Mouse (Mus musculus): ENCODE measurements at regions not wholly inside any gene's neighbourhood (a gene's known extent, or its start where the extent isn't known, plus 50 kb on each side); places are given as distances from the start of the nearest gene placed in this dataset.

DNA sequence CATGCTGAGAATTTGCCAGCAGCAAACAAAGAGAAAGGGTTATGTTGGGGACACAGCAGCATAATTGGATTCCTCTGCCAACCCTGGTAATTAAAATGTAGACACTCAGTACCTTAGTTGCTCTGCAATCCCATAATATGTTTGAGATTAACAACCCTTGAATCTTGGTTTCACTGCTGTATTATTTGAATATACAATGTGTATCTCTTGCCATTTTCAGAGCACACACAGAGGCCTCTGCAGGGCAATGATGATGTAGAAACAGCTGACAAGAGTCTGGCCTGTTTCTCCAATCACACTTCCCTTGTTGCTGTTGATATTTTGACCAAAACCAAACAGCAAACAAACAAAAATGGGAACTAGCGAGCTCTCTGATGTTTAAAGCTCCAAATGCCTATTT is 315.9 kb upstream of the Plscr5 start:
- no peak overlapping the region for H3K27ac ChIP-seq (ENCODE audit: low read length)
- no peaks in the 10 kb centered on the region for H3K9me3 ChIP-seq (ENCODE audit: low read length)
- no peak overlapping the region for H3K9ac ChIP-seq (replicated peaks; ENCODE audit: low read depth)
- DNase-seq (ENCODE audit: low spot score) = no peak
- H3K4me2 ChIP-seq (replicated peaks; ENCODE audit: low read depth, low read length) = no peak overlapping the region
- 53% methylated on average over 1 of the region's 1 CpGs for WGBS
- ATAC-seq = no peak
- H3K4me3 ChIP-seq (ENCODE audit: low read depth, low read length) = no peak overlapping the region
- H3K27me3 ChIP-seq (replicated peaks; ENCODE audit: insufficient read depth, low read length) = no peaks in the 10 kb centered on the region
- TF ChIP-seq CTCF (IDR thresholded peaks at IDR 0.05) = no peak
- no peak for TF ChIP-seq EP300 (IDR thresholded peaks at IDR 0.05)
- no peaks in the 10 kb centered on the region for H3K4me1 ChIP-seq (ENCODE audit: insufficient read depth, low read depth, low read length)
- H3K36me3 ChIP-seq (ENCODE audit: insufficient read depth, low read length) = no peaks in the 10 kb centered on the region

DNA sequence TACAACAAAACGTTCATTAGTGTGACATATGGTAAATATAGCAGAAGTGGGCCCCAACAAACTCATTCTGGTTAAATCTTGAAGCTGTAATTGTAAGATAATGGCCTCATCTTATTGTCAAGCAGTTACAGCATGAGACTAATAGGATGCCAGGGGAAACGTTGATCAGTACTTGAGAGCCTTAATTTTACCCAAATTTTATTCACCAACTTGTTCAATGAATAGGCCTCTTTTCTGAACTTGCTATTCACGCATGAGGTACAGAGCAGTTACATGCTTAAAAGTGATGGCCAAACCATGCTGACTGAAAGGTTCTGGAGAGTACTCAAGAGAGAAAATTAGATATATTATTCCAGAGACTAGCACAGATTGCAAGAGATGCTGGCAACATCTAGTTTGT is 361.2 kb upstream of the Plscr5 start:
- WGBS = 48% methylated on average over 3 of the region's 3 CpGs
- no peak for DNase-seq (ENCODE audit: low spot score)
- ATAC-seq = no peak
- no peak overlapping the region for H3K9ac ChIP-seq (replicated peaks; ENCODE audit: low read depth)
- no peak overlapping the region for H3K27ac ChIP-seq (ENCODE audit: low read length)
- TF ChIP-seq EP300 (IDR thresholded peaks at IDR 0.05) = no peak
- TF ChIP-seq CTCF (IDR thresholded peaks at IDR 0.05) = no peak
- H3K9me3 ChIP-seq (ENCODE audit: low read length) = no peaks in the 10 kb centered on the region
- H3K4me2 ChIP-seq (replicated peaks; ENCODE audit: low read depth, low read length) = no peak overlapping the region
- no peaks in the 10 kb centered on the region for H3K36me3 ChIP-seq (ENCODE audit: insufficient read depth, low read length)
- H3K4me1 ChIP-seq (ENCODE audit: insufficient read depth, low read depth, low read length) = no peaks in the 10 kb centered on the region
- no peaks in the 10 kb centered on the region for H3K27me3 ChIP-seq (replicated peaks; ENCODE audit: insufficient read depth, low read length)
- H3K4me3 ChIP-seq (ENCODE audit: low read depth, low read length) = no peak overlapping the region

DNA sequence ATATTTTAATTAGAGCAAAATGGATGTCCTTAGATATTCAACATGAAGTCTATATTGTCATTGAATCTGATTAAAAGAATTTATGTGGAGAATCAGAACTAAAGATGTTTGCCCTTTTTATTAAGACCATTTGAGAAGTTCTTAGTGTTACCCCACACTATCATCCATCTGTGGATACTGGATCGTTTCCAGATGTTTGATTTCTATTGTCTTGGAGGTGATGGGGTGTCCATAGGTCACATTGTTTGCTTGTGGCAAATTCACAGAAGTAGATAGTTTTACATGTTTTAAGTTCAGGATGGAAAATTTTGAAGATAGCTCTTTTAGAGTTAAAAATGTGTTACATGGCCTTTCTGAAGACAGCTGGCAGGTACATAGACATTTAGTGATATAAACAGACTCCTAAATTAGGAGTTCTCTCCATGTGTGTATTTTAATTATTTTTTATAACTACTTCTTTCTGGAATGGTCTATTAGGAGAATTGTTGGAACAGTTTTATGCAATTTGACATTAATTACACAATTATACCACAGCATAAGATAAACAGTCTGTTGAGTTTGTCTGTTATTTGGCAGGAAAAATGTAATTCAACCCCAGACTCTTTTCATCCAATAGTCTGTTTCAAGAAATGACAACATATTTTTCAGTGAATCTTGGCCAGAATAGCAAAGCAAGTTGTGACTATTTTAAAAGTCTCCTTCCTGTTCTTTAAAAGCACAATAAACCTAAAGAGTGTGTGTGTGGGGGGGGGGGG is 368.8 kb upstream of the Plscr5 start:
- H3K9ac ChIP-seq (replicated peaks; ENCODE audit: low read depth) = no peak overlapping the region
- H3K27me3 ChIP-seq (replicated peaks; ENCODE audit: insufficient read depth, low read length) = no peaks in the 10 kb centered on the region
- no peak overlapping the region for H3K4me3 ChIP-seq (ENCODE audit: low read depth, low read length)
- H3K36me3 ChIP-seq (ENCODE audit: insufficient read depth, low read length) = no peaks in the 10 kb centered on the region
- no peak overlapping the region for H3K4me2 ChIP-seq (replicated peaks; ENCODE audit: low read depth, low read length)
- H3K27ac ChIP-seq (ENCODE audit: low read length) = no peak overlapping the region
- H3K9me3 ChIP-seq (ENCODE audit: low read length) = no peaks in the 10 kb centered on the region
- TF ChIP-seq EP300 (IDR thresholded peaks at IDR 0.05) (0 out of 2 replicates have a peak, but pooled peaks have one; percentile 20), CTCF (IDR thresholded peaks at IDR 0.05) (no peak)
- no peaks in the 10 kb centered on the region for H3K4me1 ChIP-seq (ENCODE audit: insufficient read depth, low read depth, low read length)
- ATAC-seq = peak; percentile 61; the same call in 1 of the 2 replicates
- DNase-seq (ENCODE audit: low spot score) = peak; percentile 81
- WGBS = 49% methylated on average over 1 of the region's 1 CpGs

DNA sequence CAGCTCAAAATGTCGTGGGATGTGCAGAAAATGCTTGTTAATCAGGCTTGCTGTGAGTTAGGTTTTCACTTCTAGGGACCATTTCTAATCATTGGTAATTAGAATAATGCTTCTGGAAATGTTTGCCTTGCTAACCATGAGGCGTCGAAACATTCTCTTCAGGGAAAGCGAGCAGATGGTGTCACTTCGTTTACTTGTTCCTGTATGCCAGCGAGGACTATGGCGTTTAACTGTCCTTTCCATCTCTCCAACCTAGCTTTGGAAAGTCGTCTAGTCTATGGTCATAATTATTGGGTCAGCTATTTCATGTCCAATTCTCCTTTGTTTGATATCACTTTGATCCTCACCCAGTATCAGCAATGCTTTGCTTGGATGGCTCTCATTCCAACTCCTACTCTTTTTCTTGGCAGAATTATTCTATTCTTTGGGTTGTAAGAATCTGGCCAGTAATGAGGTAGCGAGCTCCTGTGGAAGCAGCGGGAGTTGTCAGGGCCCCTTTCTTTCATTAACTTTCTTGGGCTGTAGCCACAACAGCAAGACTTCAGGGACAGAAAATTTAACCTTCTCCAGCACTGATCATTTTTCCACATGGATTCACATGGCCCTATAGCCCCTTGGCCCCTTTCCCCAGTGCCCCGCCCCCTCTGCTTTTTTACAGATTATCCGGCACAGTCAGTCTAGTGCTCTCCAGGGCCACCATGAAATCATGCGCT is 374.0 kb upstream of the Plscr5 start:
- Histone ChIP-seq H3K4me3 (ENCODE audit: low read depth, low read length) (no peak overlapping the region), H3K4me1 (ENCODE audit: insufficient read depth, low read depth, low read length) (no peaks in the 10 kb centered on the region), H3K36me3 (ENCODE audit: insufficient read depth, low read length) (no peaks in the 10 kb centered on the region), H3K27me3 (replicated peaks; ENCODE audit: insufficient read depth, low read length) (no peaks in the 10 kb centered on the region), H3K9ac (replicated peaks; ENCODE audit: low read depth) (no peak overlapping the region), H3K4me2 (replicated peaks; ENCODE audit: low read depth, low read length) (no peak overlapping the region), H3K27ac (ENCODE audit: low read length) (no peak overlapping the region), H3K9me3 (ENCODE audit: low read length) (no peaks in the 10 kb centered on the region)
- WGBS = 68% methylated on average over 13 of the region's 13 CpGs
- ATAC-seq (no peak), DNase-seq (ENCODE audit: low spot score) (no peak)
- no peak for TF ChIP-seq CTCF (IDR thresholded peaks at IDR 0.05)
- no peak for TF ChIP-seq EP300 (IDR thresholded peaks at IDR 0.05)

GRCm38 (mm10) chr9:91803372-91803961 is 389.3 kb upstream of the Plscr5 start:
- no peak for TF ChIP-seq EP300 (IDR thresholded peaks at IDR 0.05)
- H3K4me2 ChIP-seq (replicated peaks; ENCODE audit: low read depth, low read length) = no peak overlapping the region
- no peak for ATAC-seq
- 58% methylated on average over 3 of the region's 3 CpGs for WGBS
- no peak overlapping the region for H3K27ac ChIP-seq (ENCODE audit: low read length)
- no peak overlapping the region for H3K4me3 ChIP-seq (ENCODE audit: low read depth, low read length)
- no peak overlapping the region for H3K9ac ChIP-seq (replicated peaks; ENCODE audit: low read depth)
- no peak for DNase-seq (ENCODE audit: low spot score)
- no peaks in the 10 kb centered on the region for H3K36me3 ChIP-seq (ENCODE audit: insufficient read depth, low read length)
- H3K9me3 ChIP-seq (ENCODE audit: low read length) = no peaks in the 10 kb centered on the region
- no peaks in the 10 kb centered on the region for H3K4me1 ChIP-seq (ENCODE audit: insufficient read depth, low read depth, low read length)
- no peaks in the 10 kb centered on the region for H3K27me3 ChIP-seq (replicated peaks; ENCODE audit: insufficient read depth, low read length)

DNA sequence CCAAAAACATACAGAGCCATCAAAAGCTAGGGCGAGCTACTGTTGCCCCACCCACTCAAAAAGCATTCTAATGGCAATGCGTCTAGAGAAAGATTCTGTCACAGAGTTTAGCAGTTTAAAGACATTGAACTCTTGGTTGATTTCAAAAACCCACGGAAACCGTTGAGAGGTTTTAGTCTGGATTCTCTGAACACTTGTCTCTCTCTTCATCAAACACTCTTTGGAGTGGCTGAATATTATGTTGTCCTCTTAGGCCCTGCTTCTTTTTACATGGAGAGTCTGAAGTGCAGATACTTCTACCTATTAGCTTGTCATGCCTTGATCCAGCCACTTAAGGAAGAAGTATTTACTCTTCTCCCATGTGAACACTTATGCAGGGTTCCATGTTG is 393.9 kb upstream of the Plscr5 start:
- Histone ChIP-seq H3K9ac (replicated peaks; ENCODE audit: low read depth) (no peak overlapping the region), H3K27me3 (replicated peaks; ENCODE audit: insufficient read depth, low read length) (no peaks in the 10 kb centered on the region), H3K4me2 (replicated peaks; ENCODE audit: low read depth, low read length) (no peak overlapping the region), H3K27ac (ENCODE audit: low read length) (no peak overlapping the region), H3K4me3 (ENCODE audit: low read depth, low read length) (no peak overlapping the region), H3K4me1 (ENCODE audit: insufficient read depth, low read depth, low read length) (no peaks in the 10 kb centered on the region), H3K9me3 (ENCODE audit: low read length) (no peaks in the 10 kb centered on the region), H3K36me3 (ENCODE audit: insufficient read depth, low read length) (no peaks in the 10 kb centered on the region)
- DNase-seq (ENCODE audit: low spot score) (no peak), ATAC-seq (no peak)
- 46% methylated on average over 4 of the region's 4 CpGs for WGBS
- TF ChIP-seq CTCF (IDR thresholded peaks at IDR 0.05) = no peak
- TF ChIP-seq EP300 (IDR thresholded peaks at IDR 0.05) = no peak

Measured in lung, postnatal 0 days (tissue).